Mouse (Mus musculus): Measurements from ENCODE around the gene Rnf207. TPM values are rescaled to one million over a fixed set of nuclear protein-coding genes. Genes with fewer than 3 reads are reported as not detected.

The Rnf207 gene
- total and polyA plus RNA-seq, 2 experiments from 2014 or later, result 109 to 226 TPM

GRCm38 (mm10) chr4:152274681-152275131, 44.1 kb downstream of the Rnf207 start:
- Histone ChIP-seq H3K9me3 (replicated peaks; ENCODE audit: control insufficient read depth, low read length) (no peaks in the 10 kb centered on the region), H3K4me1 (ENCODE audit: control insufficient read depth, insufficient read depth) (peaks cover 52% of the 10 kb centered on the region), H3K9ac (replicated peaks; ENCODE audit: low read depth, low read length) (peak overlapping the region; percentile 65), H3K36me3 (replicated peaks; ENCODE audit: control insufficient read depth, insufficient read depth, low read length) (no peaks in the 10 kb centered on the region), H3K4me2 (ENCODE audit: low read depth, low read length) (peak overlapping the region; percentile 86), H3K27me3 (ENCODE audit: control insufficient read depth, insufficient read depth, low read length) (0 out of 2 replicates have a peak, but pooled peaks cover 7% of the 10 kb centered on the region), H3K27ac (ENCODE audit: low read depth) (peak overlapping the region; percentile 81; the same call in 1 of the 2 replicates), H3K4me3 (ENCODE audit: low read depth, low read length) (peak overlapping the region; percentile 60)
- WGBS, result 7% methylated on average over 20 of the region's 20 CpGs
- peak; percentile 46 for DNase-seq (ENCODE audit: low spot score)
- no peak for TF ChIP-seq CTCF (IDR thresholded peaks at IDR 0.05; ENCODE audit: low read depth)
- TF ChIP-seq EP300 (IDR thresholded peaks at IDR 0.05; ENCODE audit: low read depth), result no peak
- ATAC-seq (ENCODE audit: insufficient read depth, low read depth), result peak; percentile 31; the same call in 1 of the 2 replicates

- H3K9me3 ChIP-seq (replicated peaks; ENCODE audit: control insufficient read depth, low read length), result no peaks in the 10 kb centered on the region
- H3K4me1 ChIP-seq (ENCODE audit: control insufficient read depth, insufficient read depth), result peaks cover 61% of the 10 kb centered on the region
- DNase-seq (ENCODE audit: low spot score) (peak; percentile 47), ATAC-seq (ENCODE audit: insufficient read depth, low read depth) (peak; percentile 47)
- H3K36me3 ChIP-seq (replicated peaks; ENCODE audit: control insufficient read depth, insufficient read depth, low read length), result no peaks in the 10 kb centered on the region
- H3K9ac ChIP-seq (replicated peaks; ENCODE audit: low read depth, low read length), result peak within 1 kb of the TSS; percentile 65
- H3K4me2 ChIP-seq (ENCODE audit: low read depth, low read length), result peak within 1 kb of the TSS; percentile 86
- H3K27ac ChIP-seq (ENCODE audit: low read depth), result peak within 1 kb of the TSS; percentile 81
- TF ChIP-seq CTCF (IDR thresholded peaks at IDR 0.05; ENCODE audit: low read depth), result no peak
- TF ChIP-seq EP300 (IDR thresholded peaks at IDR 0.05; ENCODE audit: low read depth), result no peak
- 3% methylated on average over 32 of the region's 48 CpGs for WGBS
- H3K4me3 ChIP-seq (ENCODE audit: low read depth, low read length), result peak within 1 kb of the TSS; percentile 60
- H3K27me3 ChIP-seq (ENCODE audit: control insufficient read depth, insufficient read depth, low read length), result 0 out of 2 replicates have a peak, but pooled peaks cover 7% of the 10 kb centered on the region
Observed at GRCm38 (mm10) chr4:152273621-152274236, 45.1 kb downstream of the Rnf207 start, which contains the start of gene Gpr153. TSS of gene Gpr153 (plus strand) at chr4:152274232.

GRCm38 (mm10) chr4:152273191-152273590, 45.6 kb downstream of the Rnf207 start:
- H3K9ac ChIP-seq (replicated peaks; ENCODE audit: low read depth, low read length), result no peak overlapping the region
- peaks cover 67% of the 10 kb centered on the region for H3K4me1 ChIP-seq (ENCODE audit: control insufficient read depth, insufficient read depth)
- no peak overlapping the region for H3K4me3 ChIP-seq (ENCODE audit: low read depth, low read length)
- WGBS, result 45% methylated on average over 3 of the region's 3 CpGs
- TF ChIP-seq CTCF (IDR thresholded peaks at IDR 0.05; ENCODE audit: low read depth) (no peak), EP300 (IDR thresholded peaks at IDR 0.05; ENCODE audit: low read depth) (no peak)
- H3K27ac ChIP-seq (ENCODE audit: low read depth), result peak overlapping the region; percentile 81
- H3K4me2 ChIP-seq (ENCODE audit: low read depth, low read length), result no peak overlapping the region
- ATAC-seq (ENCODE audit: insufficient read depth, low read depth) (no peak), DNase-seq (ENCODE audit: low spot score) (no peak)
- H3K9me3 ChIP-seq (replicated peaks; ENCODE audit: control insufficient read depth, low read length), result no peaks in the 10 kb centered on the region
- H3K27me3 ChIP-seq (ENCODE audit: control insufficient read depth, insufficient read depth, low read length), result 0 out of 2 replicates have a peak, but pooled peaks cover 7% of the 10 kb centered on the region
- H3K36me3 ChIP-seq (replicated peaks; ENCODE audit: control insufficient read depth, insufficient read depth, low read length), result no peaks in the 10 kb centered on the region

GRCm38 (mm10) chr4:152272449-152273049, 46.2 kb downstream of the Rnf207 start:
- 12% methylated on average over 9 of the region's 9 CpGs for WGBS
- H3K36me3 ChIP-seq (replicated peaks; ENCODE audit: control insufficient read depth, insufficient read depth, low read length), result no peaks in the 10 kb centered on the region
- 0 out of 2 replicates have a peak, but pooled peaks cover 7% of the 10 kb centered on the region for H3K27me3 ChIP-seq (ENCODE audit: control insufficient read depth, insufficient read depth, low read length)
- H3K4me1 ChIP-seq (ENCODE audit: control insufficient read depth, insufficient read depth), result peaks cover 73% of the 10 kb centered on the region
- TF ChIP-seq EP300 (IDR thresholded peaks at IDR 0.05; ENCODE audit: low read depth) (no peak), CTCF (IDR thresholded peaks at IDR 0.05; ENCODE audit: low read depth) (peak; percentile 57)
- peak; percentile 53 for ATAC-seq (ENCODE audit: insufficient read depth, low read depth)
- no peak overlapping the region for H3K4me2 ChIP-seq (ENCODE audit: low read depth, low read length)
- no peaks in the 10 kb centered on the region for H3K9me3 ChIP-seq (replicated peaks; ENCODE audit: control insufficient read depth, low read length)
- 0 out of 2 replicates have a peak overlapping the region, but pooled peaks have one; percentile 14 for H3K9ac ChIP-seq (replicated peaks; ENCODE audit: low read depth, low read length)
- peak overlapping the region; percentile 81 for H3K27ac ChIP-seq (ENCODE audit: low read depth)
- DNase-seq (ENCODE audit: low spot score), result peak; percentile 78
- no peak overlapping the region for H3K4me3 ChIP-seq (ENCODE audit: low read depth, low read length)

GRCm38 (mm10) chr4:152272006-152272405, 46.8 kb downstream of the Rnf207 start:
- Histone ChIP-seq H3K27ac (ENCODE audit: low read depth) (peak overlapping the region; percentile 81), H3K4me1 (ENCODE audit: control insufficient read depth, insufficient read depth) (peaks cover 76% of the 10 kb centered on the region)

More at GRCm38 (mm10) chr4:152272006-152272405, 46.8 kb downstream of the Rnf207 start:
- Histone ChIP-seq H3K9ac (replicated peaks; ENCODE audit: low read depth, low read length) (no peak overlapping the region), H3K4me3 (ENCODE audit: low read depth, low read length) (no peak overlapping the region), H3K27me3 (ENCODE audit: control insufficient read depth, insufficient read depth, low read length) (0 out of 2 replicates have a peak, but pooled peaks cover 7% of the 10 kb centered on the region), H3K36me3 (replicated peaks; ENCODE audit: control insufficient read depth, insufficient read depth, low read length) (no peaks in the 10 kb centered on the region), H3K4me2 (ENCODE audit: low read depth, low read length) (no peak overlapping the region), H3K9me3 (replicated peaks; ENCODE audit: control insufficient read depth, low read length) (no peaks in the 10 kb centered on the region)
- WGBS, result 65% methylated on average over 7 of the region's 7 CpGs
- no peak for TF ChIP-seq CTCF (IDR thresholded peaks at IDR 0.05; ENCODE audit: low read depth)
- TF ChIP-seq EP300 (IDR thresholded peaks at IDR 0.05; ENCODE audit: low read depth), result no peak
- no peak for DNase-seq (ENCODE audit: low spot score)
- ATAC-seq (ENCODE audit: insufficient read depth, low read depth), result no peak
